Mouse (Mus musculus): Measurements from ENCODE around the gene Gm49361. TPM values are rescaled to one million over a fixed set of nuclear protein-coding genes. Genes with fewer than 3 reads are reported as not detected.

The Gm49361 gene
- total and polyA plus RNA-seq, 3 experiments, result not detected

- no peaks in the 10 kb centered on the region for H3K79me2 ChIP-seq (replicated peaks; ENCODE audit: control insufficient read depth, extremely low read depth, insufficient read depth, poor library complexity, severe bottlenecking)
- dilution Hi-C loops (cut with MboI; ENCODE audit: extremely low pct_ligation_motif_present, extremely low pct_unique_long_range_greater_than_20kb, low sequenced_read_pairs) (no loop called here), in situ Hi-C loops (cut with MboI; ENCODE audit: low pct_ligation_motif_present, low pct_unique_long_range_greater_than_20kb, low sequenced_read_pairs) (no loop called here)
- H3K4me1 ChIP-seq (ENCODE audit: control insufficient read depth in 1 of 2, insufficient read depth in 2 of 2), result peaks cover 0 to 4% of the 10 kb centered on the region in 2 experiments; a peak in 1 of 4 replicates
- H3K27me3 ChIP-seq (replicated peaks), result peaks cover 2% of the 10 kb centered on the region
- H3K9me3 ChIP-seq (replicated peaks; ENCODE audit: low read length), result no peaks in the 10 kb centered on the region
- H3K4me3 ChIP-seq (replicated peaks in 1 of 3; ENCODE audit: low read depth in 2 of 3, low read length in 2 of 3, poor library complexity in 1 of 3), result no peak overlapping the region
- H3K4me2 ChIP-seq (ENCODE audit: insufficient read depth, low read depth, poor library complexity, severe bottlenecking), result no peak overlapping the region
- no peaks in the 10 kb centered on the region for H3K36me3 ChIP-seq (replicated peaks in 1 of 2; ENCODE audit: control insufficient read depth in 1 of 2, insufficient read depth in 1 of 2, low read length in 1 of 2)
- H3K27ac ChIP-seq (ENCODE audit: insufficient read depth, low read depth), result no peak overlapping the region
- TF ChIP-seq MXI1 (IDR thresholded peaks at IDR 0.05; ENCODE audit: low read depth, low read length) (no peak), ZNF384 (IDR thresholded peaks at IDR 0.05; ENCODE audit: low read depth, low read length) (no peak), BHLHE40 (IDR thresholded peaks at IDR 0.05; ENCODE audit: low read depth, low read length) (no peak), PAX5 (IDR thresholded peaks at IDR 0.05; ENCODE audit: low read length) (no peak), CHD2 (IDR thresholded peaks at IDR 0.05; ENCODE audit: low read length) (no peak), CTCF (conservative IDR thresholded peaks at IDR 0.05 in 1 of 2, IDR thresholded peaks at IDR 0.05 in 1 of 2; ENCODE audit: low read depth in 2 of 2, low read length in 2 of 2) (no peak), ELF1 (IDR thresholded peaks at IDR 0.05; ENCODE audit: low read depth, low read length) (no peak), ETS1 (conservative IDR thresholded peaks at IDR 0.05; ENCODE audit: low read depth, low read length) (no peak), TBP (conservative IDR thresholded peaks at IDR 0.05; ENCODE audit: low read depth, low read length) (no peak), NELFE (IDR thresholded peaks at IDR 0.05; ENCODE audit: low read depth, low read length) (no peak), ZKSCAN1 (IDR thresholded peaks at IDR 0.05; ENCODE audit: borderline replicate concordance, low read depth, low read length) (no peak), IRF4 (IDR thresholded peaks at IDR 0.05; ENCODE audit: low read depth, low read length) (no peak), KAT2A (IDR thresholded peaks at IDR 0.05; ENCODE audit: insufficient replicate concordance, low read length) (no peak), E2F4 (IDR thresholded peaks at IDR 0.05; ENCODE audit: insufficient replicate concordance, low read depth, low read length) (no peak), MAFK (IDR thresholded peaks at IDR 0.05; ENCODE audit: insufficient replicate concordance, low read length) (no peak), ZC3H11A (IDR thresholded peaks at IDR 0.05; ENCODE audit: low read depth, low read length) (no peak)
- no peak overlapping the region for H3K9ac ChIP-seq (ENCODE audit: insufficient read depth, low read depth)
- DNase-seq (ENCODE audit: extremely low read depth), result no peak
These were observed 58.5 kb downstream of the Gm49361 start for GRCm38 (mm10) chr14:57687441-57687840.

GRCm38 (mm10) chr14:57686647-57687046 lies 59.3 kb downstream of the Gm49361 start:
- no peak overlapping the region for H3K4me3 ChIP-seq (replicated peaks in 1 of 3; ENCODE audit: low read depth in 2 of 3, low read length in 2 of 3, poor library complexity in 1 of 3)
- no peak overlapping the region for H3K4me2 ChIP-seq (ENCODE audit: insufficient read depth, low read depth, poor library complexity, severe bottlenecking)
- in situ Hi-C loops (cut with MboI; ENCODE audit: low pct_ligation_motif_present, low pct_unique_long_range_greater_than_20kb, low sequenced_read_pairs), result no loop called here
- H3K9me3 ChIP-seq (replicated peaks; ENCODE audit: low read length), result no peaks in the 10 kb centered on the region
- H3K27ac ChIP-seq (ENCODE audit: insufficient read depth, low read depth), result no peak overlapping the region
- peaks cover 2% of the 10 kb centered on the region for H3K27me3 ChIP-seq (replicated peaks)
- no peak for DNase-seq (ENCODE audit: extremely low read depth)
- H3K36me3 ChIP-seq (replicated peaks in 1 of 2; ENCODE audit: control insufficient read depth in 1 of 2, insufficient read depth in 1 of 2, low read length in 1 of 2), result no peaks in the 10 kb centered on the region
- no peaks in the 10 kb centered on the region for H3K79me2 ChIP-seq (replicated peaks; ENCODE audit: control insufficient read depth, extremely low read depth, insufficient read depth, poor library complexity, severe bottlenecking)
- TF ChIP-seq POLR2AphosphoS2 (IDR thresholded peaks at IDR 0.05; ENCODE audit: low read depth, low read length), result no peak
- TF ChIP-seq ZNF384 (IDR thresholded peaks at IDR 0.05; ENCODE audit: low read depth, low read length), result no peak
- dilution Hi-C loops (cut with MboI; ENCODE audit: extremely low pct_ligation_motif_present, extremely low pct_unique_long_range_greater_than_20kb, low sequenced_read_pairs), result no loop called here
- H3K4me1 ChIP-seq (ENCODE audit: control insufficient read depth in 1 of 2, insufficient read depth in 2 of 2), result peaks cover 0 to 4% of the 10 kb centered on the region in 2 experiments; a peak in 1 of 4 replicates
- H3K9ac ChIP-seq (ENCODE audit: insufficient read depth, low read depth), result no peak overlapping the region
